Mouse (Mus musculus) kidney, adult 2 months (tissue): ENCODE results near the gene Chrng. TPM values are rescaled to one million over a fixed set of nuclear protein-coding genes. Genes with fewer than 3 reads are reported as not detected.

Source experiments
- DNase-seq: peaks from one replicate; pipeline ENCODE4 v3.0.0; 2021
- H3K27ac ChIP-seq: fragments of 200-500 bp; 2 replicates; pipeline ENCODE4 v1.5.1; 2012; ENCODE audit warnings: low read depth, low read length, control low read depth, inconsistent platforms; ENCODE audit not compliant: insufficient read depth
- H3K27me3 ChIP-seq: fragments of 200-500 bp; replicated peaks from 2 replicates; pipeline ENCODE4 v1.6.1; 2012; ENCODE audit warnings: mild to moderate bottlenecking, moderate library complexity, low read length, inconsistent platforms; ENCODE audit not compliant: control insufficient read depth, insufficient read depth
- H3K36me3 ChIP-seq: fragments of 200-500 bp; 2 replicates; pipeline ENCODE4 v1.6.1; 2012; ENCODE audit warnings: mild to moderate bottlenecking, moderate library complexity, low read length, inconsistent platforms; ENCODE audit not compliant: control insufficient read depth, insufficient read depth
- H3K4me1 ChIP-seq: fragments of 200-500 bp; 2 replicates; pipeline ENCODE4 v1.6.1; 2011; ENCODE audit warnings: low read length; ENCODE audit not compliant: control insufficient read depth, insufficient read depth
- H3K4me3 ChIP-seq: fragments of 200-500 bp; 2 replicates; pipeline ENCODE4 v1.5.1; 2011; ENCODE audit warnings: mild to moderate bottlenecking, low read depth, low read length, control low read depth; ENCODE audit not compliant: insufficient read depth
- CTCF ChIP-seq: fragments of 200-500 bp; conservative IDR thresholded peaks from 2 replicates; pipeline ENCODE4 v1.5.1; 2011; ENCODE audit warnings: low read depth, mild to moderate bottlenecking, control low read depth, low read length, moderate library complexity, mixed read lengths; ENCODE audit not compliant: insufficient read depth, insufficient read length
- POLR2A ChIP-seq: fragments of 200-500 bp; IDR thresholded peaks from one replicate; pipeline ENCODE4 v1.6.1; 2011; ENCODE audit warnings: low read depth, low read length, control low read depth
- WGBS: fragments of 180-500 bp; shearing (Covaris S2); methylation state at CpG from one replicate; pipeline ENCODE4 v1.1.7; 2018; 5-methylcytosine and 5-hydroxymethylcytosine counted together
- polyA plus RNA-seq: library from polyadenylated mRNA; depleted of rRNA; stranded (reverse); fragments of >200 nt; gene quantifications from 2 replicates; pipeline ENCODE4 v1.2.3, GENCODE M21; 2012

The Chrng gene
- polyA plus RNA-seq, 1 experiment = not detected

GRCm38 (mm10) chr1:87227160-87227550, 22.7 kb downstream of the Chrng start:
- TF ChIP-seq CTCF (no peak), POLR2A (no peak)
- no peaks in the 10 kb centered on the region for H3K27me3 ChIP-seq
- no peaks in the 10 kb centered on the region for H3K4me1 ChIP-seq
- H3K36me3 ChIP-seq = peaks cover 18% of the 10 kb centered on the region
- no peak overlapping the region for H3K4me3 ChIP-seq
- H3K27ac ChIP-seq = no peak overlapping the region
- no peak for DNase-seq
- 94% methylated on average over 3 of the region's 3 CpGs for WGBS

DNA sequence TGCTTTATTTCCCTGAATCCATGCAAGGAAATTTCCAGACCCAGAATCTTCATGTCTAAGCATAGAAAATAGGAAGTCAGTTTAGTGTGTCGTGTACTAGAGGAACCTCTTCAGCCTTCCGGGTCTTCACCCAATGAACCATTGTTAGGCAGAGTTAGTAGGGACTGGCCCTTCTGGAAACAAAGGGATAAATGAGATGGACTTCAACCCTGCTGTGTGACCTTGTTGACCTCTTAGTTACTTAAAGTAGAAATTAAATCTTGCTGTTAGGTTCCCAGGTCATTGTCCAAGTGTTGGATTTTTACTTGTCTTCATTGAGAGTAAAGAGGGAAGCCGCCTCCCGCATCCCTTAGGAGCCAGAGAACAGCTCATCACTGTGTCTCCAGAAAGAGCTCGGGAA, 26.1 kb downstream of the Chrng start:
- no peaks in the 10 kb centered on the region for H3K27me3 ChIP-seq
- peak; percentile 48 for DNase-seq
- 65% methylated on average over 5 of the region's 5 CpGs for WGBS
- no peak overlapping the region for H3K27ac ChIP-seq
- no peak overlapping the region for H3K4me3 ChIP-seq
- peaks cover 7% of the 10 kb centered on the region for H3K36me3 ChIP-seq
- TF ChIP-seq CTCF (no peak), POLR2A (no peak)
- no peaks in the 10 kb centered on the region for H3K4me1 ChIP-seq

DNA sequence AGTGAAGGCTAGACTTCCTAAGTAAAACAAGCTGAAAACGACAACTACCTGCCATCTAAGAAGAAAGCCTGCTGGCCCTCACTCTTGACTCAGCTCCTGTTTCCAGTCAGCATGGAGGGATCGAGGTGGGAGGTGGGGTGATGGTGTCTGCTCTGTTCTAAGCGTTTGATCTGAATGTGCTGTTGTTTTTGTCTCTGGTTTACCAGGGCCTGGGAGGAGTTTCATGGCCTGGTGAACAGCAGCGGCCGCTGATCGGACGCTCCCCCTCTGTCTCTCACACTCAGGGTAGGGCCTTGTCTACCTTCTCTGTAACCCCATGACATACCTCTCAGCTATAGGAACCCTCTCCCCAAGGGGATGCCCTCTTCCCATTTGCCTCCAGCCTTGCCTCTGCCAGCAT, 27.7 kb downstream of the Chrng start:
- Histone ChIP-seq H3K36me3 (no peaks in the 10 kb centered on the region; the same call in 1 of the 2 replicates), H3K27ac (no peak overlapping the region), H3K4me3 (no peak overlapping the region), H3K27me3 (no peaks in the 10 kb centered on the region), H3K4me1 (no peaks in the 10 kb centered on the region)
- TF ChIP-seq POLR2A = no peak
- no peak for TF ChIP-seq CTCF
- no peak for DNase-seq
- 37% methylated on average over 7 of the region's 7 CpGs for WGBS

- H3K27me3 ChIP-seq = no peaks in the 10 kb centered on the region
- no peaks in the 10 kb centered on the region for H3K36me3 ChIP-seq
- no peak overlapping the region for H3K4me3 ChIP-seq
- TF ChIP-seq CTCF (no peak), POLR2A (no peak)
- H3K4me1 ChIP-seq = no peaks in the 10 kb centered on the region
- DNase-seq = peak; percentile 15
- H3K27ac ChIP-seq = no peak overlapping the region
- 41% methylated on average over 8 of the region's 8 CpGs for WGBS
Measured at GRCm38 (mm10) chr1:87239056-87239455, 34.6 kb downstream of the Chrng start.

GRCm38 (mm10) chr1:87243021-87243420, 38.6 kb downstream of the Chrng start:
- no peak for DNase-seq
- 79% methylated on average over 8 of the region's 8 CpGs for WGBS
- Histone ChIP-seq H3K27me3 (no peaks in the 10 kb centered on the region), H3K4me1 (peaks cover 3% of the 10 kb centered on the region; the same call in 1 of the 2 replicates), H3K36me3 (no peaks in the 10 kb centered on the region), H3K27ac (no peak overlapping the region), H3K4me3 (no peak overlapping the region)
- TF ChIP-seq CTCF (no peak), POLR2A (no peak)

GRCm38 (mm10) chr1:87245430-87245829, 41.0 kb downstream of the Chrng start:
- WGBS = 17% methylated on average over 1 of the region's 1 CpGs

GRCm38 (mm10) chr1:87245929-87246815, 41.7 kb downstream of the Chrng start:
- H3K27me3 ChIP-seq = no peaks in the 10 kb centered on the region
- H3K27ac ChIP-seq = no peak overlapping the region
- DNase-seq = peak; percentile 86
- TF ChIP-seq CTCF (peak; percentile 93), POLR2A (no peak)
- H3K4me1 ChIP-seq = peaks cover 3% of the 10 kb centered on the region; the same call in 1 of the 2 replicates
- H3K36me3 ChIP-seq = no peaks in the 10 kb centered on the region
- 23% methylated on average over 22 of the region's 22 CpGs for WGBS
- no peak overlapping the region for H3K4me3 ChIP-seq

More at GRCm38 (mm10) chr1:87245430-87245829, 41.0 kb downstream of the Chrng start:
- Histone ChIP-seq H3K4me3 (no peak overlapping the region), H3K4me1 (peaks cover 3% of the 10 kb centered on the region; the same call in 1 of the 2 replicates), H3K36me3 (no peaks in the 10 kb centered on the region), H3K27ac (no peak overlapping the region), H3K27me3 (no peaks in the 10 kb centered on the region)
- no peak for DNase-seq
- TF ChIP-seq POLR2A (no peak), CTCF (no peak)
